Mouse (Mus musculus) heart, embryonic 14.5 days (tissue): ENCODE measurements around the gene Polr2c. TPM values are rescaled to one million over a fixed set of nuclear protein-coding genes. Genes with fewer than 3 reads are reported as not detected.
A peak's percentile ranks its signal among the peaks of the same experiment; 100 is the strongest.

Experiments used
- ATAC-seq: fragments of 200-750 bp; cut with Nextera tagmentation; 2 replicates; pipeline ENCODE4 v1.8.0; 2017; ENCODE audit warnings: low read depth, moderate TSS enrichment; ENCODE audit not compliant: insufficient number of reproducible peaks, insufficient read depth, low FRiP score
- H3K27ac ChIP-seq, 2 experiments: fragments of 200-500 bp in 1 of 2; fragments of 300-500 bp in 1 of 2; sonication (generic) in 1 of 2; replicated peaks in 1 of 2; 2 replicates each; pipeline ENCODE4 v1.5.1; 2012 to 2014; ENCODE audit warnings: low read depth in 2 of 2, low read length in 2 of 2, control low read depth in 1 of 2, mild to moderate bottlenecking in 1 of 2, mixed read lengths in 1 of 2; ENCODE audit not compliant: control insufficient read depth in 1 of 2, insufficient read depth in 1 of 2
- H3K27me3 ChIP-seq: fragments of 300-500 bp; sonication (generic); 2 replicates; pipeline ENCODE4 v1.6.1; 2014; ENCODE audit warnings: mild to moderate bottlenecking, low read length, control low read depth; ENCODE audit not compliant: control insufficient read depth, insufficient read depth
- H3K36me3 ChIP-seq: fragments of 300-500 bp; sonication (generic); 2 replicates; pipeline ENCODE4 v1.6.1; 2014; ENCODE audit warnings: mild to moderate bottlenecking, control low read depth, low read length, mixed read lengths; ENCODE audit not compliant: control insufficient read depth, insufficient read depth
- H3K4me1 ChIP-seq, 2 experiments: fragments of 200-500 bp in 1 of 2; fragments of 300-500 bp in 1 of 2; sonication (generic) in 1 of 2; 2 replicates each; pipeline ENCODE4 v1.6.1; 2012 to 2014; ENCODE audit warnings: low read length in 2 of 2, control low read depth in 1 of 2, mixed read lengths in 1 of 2; ENCODE audit not compliant: control insufficient read depth in 2 of 2, insufficient read depth in 2 of 2
- H3K4me2 ChIP-seq: fragments of 300-500 bp; sonication (generic); 2 replicates; pipeline ENCODE4 v1.6.1; 2014; ENCODE audit warnings: mild to moderate bottlenecking, low read length
- H3K4me3 ChIP-seq, 2 experiments: fragments of 200-500 bp in 1 of 2; fragments of 300-500 bp in 1 of 2; sonication (generic) in 1 of 2; 2 replicates each; pipeline ENCODE4 v1.5.1; 2012 to 2014; ENCODE audit warnings: low read length in 2 of 2, mild to moderate bottlenecking in 2 of 2, control low read depth in 1 of 2, low read depth in 1 of 2, moderate library complexity in 1 of 2; ENCODE audit not compliant: control insufficient read depth in 1 of 2, insufficient read depth in 1 of 2
- H3K9ac ChIP-seq: fragments of 300-500 bp; sonication (generic); 2 replicates; pipeline ENCODE4 v1.6.1; 2014; ENCODE audit warnings: mild to moderate bottlenecking, low read length
- H3K9me3 ChIP-seq: fragments of 300-500 bp; sonication (generic); 2 replicates; pipeline ENCODE4 v1.6.1; 2016; ENCODE audit warnings: low read length, control low read depth; ENCODE audit not compliant: control insufficient read depth
- WGBS: fragments of 180-500 bp; shearing (Covaris S2); extraction: QIAGEN DNeasy Blood & Tissue Kit; methylation state at CpG from one replicate; pipeline ENCODE4 v1.1.7; 2014; 5-methylcytosine and 5-hydroxymethylcytosine counted together
- polyA plus RNA-seq: library from polyadenylated mRNA; unstranded; fragments of >200 nt; fragmentation: Nextera tagmentation; extraction: Ambion mirVana; gene quantifications from 2 replicates; pipeline ENCODE4 v1.2.1, GENCODE M21; 2014

The Polr2c gene
- polyA plus RNA-seq, 1 experiment from 2014 or later = 129 TPM

DNA sequence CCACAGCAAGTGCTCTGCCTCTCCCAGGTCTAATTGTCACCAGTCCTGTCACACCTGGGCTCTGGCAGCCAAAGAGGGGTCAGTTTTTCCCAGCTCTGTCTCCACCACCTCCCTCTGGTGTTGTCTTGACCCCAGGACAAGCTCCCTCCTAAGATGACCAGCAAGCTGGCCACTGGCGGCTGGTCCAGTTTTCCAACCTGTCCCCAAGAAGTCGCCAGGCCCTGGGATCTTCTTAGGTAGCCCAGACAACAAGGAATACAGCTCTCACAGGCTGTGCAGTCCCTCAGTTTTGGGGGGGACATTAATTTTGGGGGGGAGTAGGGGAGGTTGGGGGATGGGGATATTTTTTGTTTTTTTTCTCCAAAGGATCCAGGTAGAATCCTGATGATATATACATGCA lies 15.3 kb downstream of the Polr2c start:
- no peak overlapping the region for H3K27ac ChIP-seq
- ATAC-seq = no peak
- peak overlapping the region; percentile 97 for H3K4me2 ChIP-seq
- WGBS = 71% methylated on average over 2 of the region's 2 CpGs
- peaks cover 45 to 67% of the 10 kb centered on the region in 2 experiments for H3K4me1 ChIP-seq
- H3K36me3 ChIP-seq = peaks cover 8% of the 10 kb centered on the region
- H3K4me3 ChIP-seq = no peak overlapping the region
- no peaks in the 10 kb centered on the region for H3K27me3 ChIP-seq
- no peaks in the 10 kb centered on the region for H3K9me3 ChIP-seq
- H3K9ac ChIP-seq = peak overlapping the region; percentile 21; the same call in 1 of the 2 replicates

DNA sequence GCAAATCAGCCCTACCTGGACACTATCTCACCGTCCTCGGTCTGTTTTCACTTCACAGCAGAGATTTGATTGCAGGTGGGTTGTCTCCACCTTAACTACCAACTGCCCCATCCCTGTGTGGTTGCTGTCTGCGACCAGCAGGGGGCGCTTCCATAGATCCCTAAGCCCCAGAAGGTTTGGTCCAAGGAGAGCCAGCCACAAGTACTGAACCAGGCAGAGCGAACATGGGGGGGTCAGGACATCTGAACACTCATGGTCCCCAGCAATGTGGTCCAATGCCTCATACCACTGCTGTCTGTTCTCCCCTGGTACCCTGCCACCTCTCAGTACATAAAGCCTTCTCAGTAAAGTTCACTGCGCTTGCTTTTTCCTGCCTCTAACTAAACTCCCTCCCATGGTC lies 17.1 kb downstream of the Polr2c start:
- Histone ChIP-seq H3K36me3 (peaks cover 4% of the 10 kb centered on the region; the same call in 1 of the 2 replicates), H3K4me2 (peak overlapping the region; percentile 97), H3K27me3 (no peaks in the 10 kb centered on the region), H3K4me3 (peak overlapping the region; percentile 62 to 72), H3K9ac (peak overlapping the region; percentile 85; the same call in 1 of the 2 replicates), H3K27ac (no peak overlapping the region; a peak in 1 of 4 replicates), H3K4me1 (peaks cover 36 to 54% of the 10 kb centered on the region in 2 experiments), H3K9me3 (no peaks in the 10 kb centered on the region)
- no peak for ATAC-seq
- 8% methylated on average over 6 of the region's 6 CpGs for WGBS

DNA sequence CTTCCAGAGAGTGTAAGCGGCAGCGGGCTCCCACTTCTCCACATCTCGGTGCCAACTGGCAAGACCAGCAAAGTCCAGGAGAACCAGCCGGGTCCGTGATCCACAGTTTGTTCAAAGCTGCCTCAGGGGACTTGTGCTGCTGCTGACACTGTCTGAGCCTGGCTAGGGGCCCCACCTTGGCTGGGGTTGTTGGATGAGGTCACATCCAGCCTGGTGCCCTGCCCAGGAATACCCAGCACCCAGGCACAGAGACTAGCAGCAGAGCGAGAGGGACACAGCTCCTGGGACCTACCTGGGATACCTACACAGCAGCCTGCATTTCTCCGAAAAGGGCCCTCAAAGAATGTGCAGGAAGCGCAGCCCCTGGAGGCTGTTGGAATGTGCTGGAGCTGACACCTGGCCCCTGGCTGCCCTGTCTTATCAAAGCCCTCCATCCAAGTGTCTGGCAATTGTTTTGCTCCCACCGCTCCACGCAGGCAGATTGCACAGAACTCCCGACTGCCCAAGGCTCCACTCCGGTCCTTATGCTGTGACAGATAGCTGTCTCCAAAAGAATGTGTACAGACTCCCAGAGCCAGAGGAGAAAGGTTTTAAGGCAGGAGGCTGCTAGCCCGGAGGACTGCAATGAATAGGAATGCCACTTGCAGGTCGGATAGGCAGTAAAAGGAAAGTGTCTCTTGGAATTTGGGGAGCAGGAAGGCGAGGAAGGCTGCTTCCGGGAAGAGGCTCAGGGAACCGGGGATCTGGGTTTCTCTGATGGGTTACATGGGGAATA lies 18.0 kb downstream of the Polr2c start:
- Histone ChIP-seq H3K4me2 (peak overlapping the region; percentile 97), H3K27me3 (no peaks in the 10 kb centered on the region), H3K9ac (peak overlapping the region; percentile 85), H3K4me3 (peak overlapping the region; percentile 62 to 72), H3K36me3 (peaks cover 3% of the 10 kb centered on the region; the same call in 1 of the 2 replicates), H3K27ac (peak overlapping the region; percentile 9 to 79; a peak in 2 of 4 replicates), H3K9me3 (no peaks in the 10 kb centered on the region), H3K4me1 (peaks cover 29 to 45% of the 10 kb centered on the region in 2 experiments)
- ATAC-seq = no peak
- WGBS = 5% methylated on average over 17 of the region's 17 CpGs

DNA sequence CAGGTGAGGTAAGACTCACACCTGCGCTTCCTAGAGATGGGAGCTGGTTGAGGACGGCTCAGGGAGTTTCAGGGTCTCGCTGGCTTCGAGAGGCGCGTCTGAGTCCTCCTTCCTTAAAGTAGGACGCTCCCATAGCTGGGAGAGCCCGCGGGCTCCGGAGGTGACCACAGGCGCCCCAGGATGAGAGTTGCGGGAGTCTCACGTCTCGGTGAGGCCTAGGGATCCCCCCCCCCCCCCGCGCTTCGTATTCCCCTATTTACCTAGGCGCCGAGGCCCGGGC lies 18.6 kb downstream of the Polr2c start:
- Histone ChIP-seq H3K4me3 (peak overlapping the region; percentile 62 to 72), H3K4me1 (peaks cover 25 to 40% of the 10 kb centered on the region in 2 experiments), H3K27ac (peak overlapping the region; percentile 9 to 79; a peak in 2 of 4 replicates), H3K36me3 (no peaks in the 10 kb centered on the region), H3K9me3 (no peaks in the 10 kb centered on the region), H3K9ac (peak overlapping the region; percentile 85), H3K27me3 (no peaks in the 10 kb centered on the region), H3K4me2 (peak overlapping the region; percentile 97)
- peak; percentile 5; the same call in 1 of the 2 replicates for ATAC-seq
- 0% methylated on average over 15 of the region's 20 CpGs for WGBS

DNA sequence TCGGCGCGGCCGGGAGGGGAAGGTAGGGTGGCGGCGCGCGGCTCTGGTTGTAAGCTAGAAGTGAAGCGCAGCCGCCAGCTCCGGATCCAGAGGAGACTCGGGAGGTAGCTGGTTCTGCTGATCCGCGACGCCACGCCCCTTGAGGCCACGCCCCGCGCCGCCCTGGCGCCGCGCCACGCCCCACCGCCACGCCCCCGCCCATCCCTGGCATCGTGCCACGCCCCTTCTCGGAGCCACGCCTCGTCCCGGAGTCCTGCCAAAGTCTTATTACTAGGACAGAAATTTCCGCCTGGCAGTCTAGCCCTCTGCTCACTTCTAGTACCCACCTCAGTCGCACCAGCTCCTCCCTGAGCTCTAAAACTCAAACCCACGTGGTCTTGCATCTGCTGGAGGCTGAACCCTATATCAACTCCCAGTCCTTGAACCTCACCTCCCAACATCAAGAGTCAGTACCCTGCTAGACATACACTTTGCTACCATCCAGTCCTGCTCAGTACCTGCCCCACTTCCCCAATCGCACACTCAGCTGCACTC lies 19.0 kb downstream of the Polr2c start, which contains the start of gene Dok4:
Gene Dok4, minus strand, starts transcription at position 134 of the 534 bp plus-strand sequence.
- H3K4me1 ChIP-seq = peaks cover 21 to 36% of the 10 kb centered on the region in 2 experiments
- WGBS = 1% methylated on average over 26 of the region's 37 CpGs
- no peaks in the 10 kb centered on the region for H3K27me3 ChIP-seq
- H3K4me3 ChIP-seq = peak within 1 kb of the TSS; percentile 62 to 72
- H3K36me3 ChIP-seq = no peaks in the 10 kb centered on the region
- ATAC-seq = peak; percentile 83
- peak within 1 kb of the TSS; percentile 9 to 79; a peak in 2 of 4 replicates for H3K27ac ChIP-seq
- H3K9me3 ChIP-seq = no peaks in the 10 kb centered on the region
- H3K9ac ChIP-seq = peak within 1 kb of the TSS; percentile 85
- peak within 1 kb of the TSS; percentile 97 for H3K4me2 ChIP-seq

DNA sequence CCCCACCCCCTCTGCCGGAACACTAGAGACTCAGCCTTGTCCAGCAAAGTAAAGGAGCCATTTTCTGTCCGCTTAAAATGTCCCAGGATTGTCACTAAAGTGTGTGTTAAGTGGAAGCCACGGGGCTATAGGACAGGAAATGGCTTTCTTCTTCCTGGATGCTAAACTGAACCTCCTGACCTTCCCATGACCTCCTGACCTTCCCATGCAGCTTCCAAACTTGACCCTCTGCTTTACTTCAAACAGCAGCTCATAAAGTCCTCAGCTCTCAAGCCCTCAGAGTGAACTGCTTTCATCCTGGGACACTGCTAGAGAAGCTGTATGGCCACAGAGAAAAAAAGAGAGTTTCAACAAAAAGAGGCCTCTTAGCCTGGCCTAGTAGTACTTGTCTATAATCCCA lies 19.6 kb downstream of the Polr2c start:
- Histone ChIP-seq H3K36me3 (no peaks in the 10 kb centered on the region), H3K27me3 (no peaks in the 10 kb centered on the region), H3K4me1 (peaks cover 17 to 32% of the 10 kb centered on the region in 2 experiments), H3K9me3 (no peaks in the 10 kb centered on the region), H3K4me3 (peak overlapping the region in 1 of 2 experiments; percentile 72; a peak in 1 of 4 replicates), H3K27ac (peak overlapping the region in 1 of 2 experiments; percentile 79; a peak in 1 of 4 replicates), H3K9ac (no peak overlapping the region), H3K4me2 (peak overlapping the region; percentile 97)
- ATAC-seq = no peak
- 37% methylated on average over 3 of the region's 3 CpGs for WGBS

DNA sequence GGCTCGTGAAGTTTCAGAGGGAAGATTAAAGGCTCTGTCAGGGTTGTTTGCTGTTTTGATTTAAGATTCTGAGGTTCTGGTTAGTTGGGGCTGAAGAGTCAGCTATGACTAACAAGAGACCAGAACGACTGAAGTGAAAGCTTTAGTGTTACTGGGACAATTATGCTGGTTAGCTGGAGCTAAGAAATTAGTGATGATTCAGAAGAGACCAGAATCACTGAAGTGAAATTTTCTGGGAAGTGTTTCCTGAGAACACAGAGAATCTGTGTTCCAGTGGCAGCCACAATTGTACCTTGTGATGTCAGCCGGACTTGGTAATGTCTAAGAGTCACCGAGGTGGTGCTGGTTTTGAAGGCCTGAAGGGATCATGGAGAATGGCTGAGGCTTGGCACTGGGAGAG lies 23.5 kb downstream of the Polr2c start:
- peaks cover 6% of the 10 kb centered on the region in 2 experiments for H3K4me1 ChIP-seq
- no peak overlapping the region for H3K4me3 ChIP-seq
- H3K27me3 ChIP-seq = no peaks in the 10 kb centered on the region
- no peak for ATAC-seq
- no peaks in the 10 kb centered on the region for H3K36me3 ChIP-seq
- no peak overlapping the region for H3K4me2 ChIP-seq
- H3K9me3 ChIP-seq = no peaks in the 10 kb centered on the region
- H3K9ac ChIP-seq = no peak overlapping the region
- no peak overlapping the region for H3K27ac ChIP-seq
- 51% methylated on average over 4 of the region's 4 CpGs for WGBS
